Comparison of ENCODE assay signal across 9 mouse cellular contexts in genomic region chr2:120562859-120563234, GRCm38 (mm10). TPM values are rescaled to one million over a fixed set of nuclear protein-coding genes. Genes with fewer than 3 reads are reported as not detected.
DNase-seq lines count a peak whose midpoint lies in the region; ATAC-seq and TF ChIP-seq lines count a peak whose summit lies in the region.
"Had no signal": no experiment of that assay in that cellular context is flagged by ENCODE, and none has a peak within 500 bp of the region (broad histone marks: within the 10 kb centered on the region; RNA-seq: fewer than 3 reads in every experiment).

No protein-coding gene starts in this region.

- no peak for TF ChIP-seq POLR2A in liver, adult 2 months (IDR thresholded peaks at IDR 0.05; ENCODE audit: extremely low read depth, insufficient read depth, low read length)

- TF ChIP-seq CTCF in liver, adult 2 months (IDR thresholded peaks at IDR 0.05; ENCODE audit: low read depth, low read length): no peak

- H3K9me3 ChIP-seq in embryonic facial prominence, embryonic 14.5 days (ENCODE audit: control insufficient read depth, low read length): no peaks in the 10 kb centered on the region
- no peaks in the 10 kb centered on the region for H3K9me3 ChIP-seq in limb, embryonic 11.5 days (ENCODE audit: control insufficient read depth, low read length)
- no peaks in the 10 kb centered on the region for H3K9me3 ChIP-seq in neural tube, embryonic 13.5 days

- H3K36me3 ChIP-seq in liver, adult 2 months (ENCODE audit: control insufficient read depth, insufficient read depth, low read length): peaks cover 3% of the 10 kb centered on the region; the same call in 1 of the 2 replicates
- H3K36me3 ChIP-seq in embryonic facial prominence, embryonic 14.5 days (ENCODE audit: control insufficient read depth, insufficient read depth, low read length): peaks cover 6% of the 10 kb centered on the region; the same call in 1 of the 2 replicates
- no peaks in the 10 kb centered on the region for H3K36me3 ChIP-seq in limb, embryonic 11.5 days (ENCODE audit: control insufficient read depth, insufficient read depth, low read length)
- H3K36me3 ChIP-seq in neural tube, embryonic 13.5 days: no peaks in the 10 kb centered on the region

- DNase-seq in liver, adult 2 months (ENCODE audit: extremely low read depth, low read depth, low spot score): no peak
- no peak for DNase-seq in liver
- DNase-seq in embryonic facial prominence, embryonic 14.5 days (ENCODE audit: low spot score): no peak
- no peak for DNase-seq in limb, embryonic 11.5 days (ENCODE audit: low spot score)
- no peak for DNase-seq in ovary, postnatal 10 days (ENCODE audit: low spot score)
- no peak for DNase-seq in embryo, embryonic 9.5 days (ENCODE audit: extremely low spot score)
- DNase-seq in embryo, embryonic 10.5 days (ENCODE audit: low spot score): no peak
- DNase-seq: adrenal gland, adult 2 months had no signal

- peak overlapping the region; percentile 78 for H3K4me3 ChIP-seq in liver, adult 2 months (ENCODE audit: insufficient read depth, low read depth, low read length)
- peak overlapping the region; percentile 96 for H3K4me3 ChIP-seq in embryonic facial prominence, embryonic 14.5 days (ENCODE audit: low read depth, low read length)
- peak overlapping the region; percentile 94 for H3K4me3 ChIP-seq in limb, embryonic 11.5 days (ENCODE audit: low read depth, low read length)
- peak overlapping the region; percentile 94 for H3K4me3 ChIP-seq in neural tube, embryonic 13.5 days

- H3K4me2 ChIP-seq in embryonic facial prominence, embryonic 14.5 days (ENCODE audit: low read depth, low read length): peak overlapping the region; percentile 79
- H3K4me2 ChIP-seq in limb, embryonic 11.5 days (ENCODE audit: low read depth, severe bottlenecking): peak overlapping the region; percentile 55
- peak overlapping the region; percentile 89 for H3K4me2 ChIP-seq in neural tube, embryonic 13.5 days

- H3K27ac ChIP-seq in liver, adult 2 months (replicated peaks; ENCODE audit: insufficient read depth, low read depth, low read length): peak overlapping the region; percentile 97; the same call in 1 of the 2 replicates
- H3K27ac ChIP-seq in embryonic facial prominence, embryonic 14.5 days (replicated peaks; ENCODE audit: low read depth, low read length): no peak overlapping the region; the same call in 1 of the 2 replicates
- H3K27ac ChIP-seq in limb, embryonic 11.5 days (replicated peaks; ENCODE audit: low read depth, low read length): no peak overlapping the region
- no peak overlapping the region for H3K27ac ChIP-seq in neural tube, embryonic 13.5 days (replicated peaks)

- WGBS in liver, adult 2 months: 10% methylated on average over 9 of the region's 9 CpGs
- WGBS in embryonic facial prominence, embryonic 14.5 days: 22% methylated on average over 9 of the region's 9 CpGs
- 26% methylated on average over 9 of the region's 9 CpGs for WGBS in limb, embryonic 11.5 days
- 28% methylated on average over 9 of the region's 9 CpGs for WGBS in neural tube, embryonic 13.5 days

- peaks cover 25% of the 10 kb centered on the region for H3K79me2 ChIP-seq in liver, adult 2 months (ENCODE audit: control insufficient read depth, insufficient read depth, low read length)

- no peaks in the 10 kb centered on the region for H3K27me3 ChIP-seq in liver, adult 2 months (ENCODE audit: control insufficient read depth, insufficient read depth, low read length)
- no peaks in the 10 kb centered on the region for H3K27me3 ChIP-seq in embryonic facial prominence, embryonic 14.5 days (replicated peaks; ENCODE audit: control insufficient read depth, insufficient read depth, low read length)
- no peaks in the 10 kb centered on the region for H3K27me3 ChIP-seq in limb, embryonic 11.5 days (ENCODE audit: control insufficient read depth, insufficient read depth, low read length)
- H3K27me3 ChIP-seq in neural tube, embryonic 13.5 days: no peaks in the 10 kb centered on the region

- peaks cover 7% of the 10 kb centered on the region for H3K4me1 ChIP-seq in liver, adult 2 months (ENCODE audit: control insufficient read depth, insufficient read depth, low read length)
- H3K4me1 ChIP-seq in embryonic facial prominence, embryonic 14.5 days (ENCODE audit: control insufficient read depth, insufficient read depth, low read length): 0 out of 2 replicates have a peak, but pooled peaks cover 8% of the 10 kb centered on the region
- no peaks in the 10 kb centered on the region for H3K4me1 ChIP-seq in limb, embryonic 11.5 days (ENCODE audit: control insufficient read depth, insufficient read depth, low read length)
- H3K4me1 ChIP-seq in neural tube, embryonic 13.5 days (replicated peaks): peaks cover 24% of the 10 kb centered on the region

- no peak for ATAC-seq in embryonic facial prominence, embryonic 14.5 days (ENCODE audit: low read depth)
- no peak for ATAC-seq in limb, embryonic 11.5 days (ENCODE audit: insufficient number of reproducible peaks, low FRiP score, low TSS enrichment, low read depth)
- ATAC-seq in neural tube, embryonic 13.5 days (ENCODE audit: low read depth): no peak

- H3K9ac ChIP-seq in liver, adult 2 months (ENCODE audit: low read depth, low read length): peak overlapping the region; percentile 98
- peak overlapping the region; percentile 95 for H3K9ac ChIP-seq in embryonic facial prominence, embryonic 14.5 days (ENCODE audit: low read depth, low read length)
- peak overlapping the region; percentile 92 for H3K9ac ChIP-seq in limb, embryonic 11.5 days (ENCODE audit: low read length)
- H3K9ac ChIP-seq in neural tube, embryonic 13.5 days: peak overlapping the region; percentile 96

RNA-seq across cellular contexts. Expression of gene Zfp106, which starts 0.8 kb away (rescaled TPM):
- 34.6 and 35.6 TPM in 2 replicates for total RNA-seq in liver, adult 2 months (2014; rRNA removed)
- 29.6 and 30.1 TPM in 2 replicates for polyA plus RNA-seq in liver, adult 2 months (2012; rRNA removed)
- polyA plus RNA-seq in embryonic facial prominence, embryonic 14.5 days (2014; fragmentation: Nextera tagmentation; extraction: Ambion mirVana): 65.4 and 70.5 TPM in 2 replicates
- polyA plus RNA-seq in limb, embryonic 11.5 days (2014; fragmentation: Nextera tagmentation; extraction: Ambion mirVana): 66.1 and 70.5 TPM in 2 replicates
- 37.3 and 40.9 TPM in 2 replicates for polyA plus RNA-seq in neural tube, embryonic 13.5 days (2015; fragmentation: Nextera tagmentation; extraction: Ambion mirVana)

RNA-seq across cellular contexts. Expression of gene Snap23, which starts 4.6 kb away (rescaled TPM):
- 26.2 and 31.3 TPM in 2 replicates for total RNA-seq in liver, adult 2 months (2014; rRNA removed)
- polyA plus RNA-seq in liver, adult 2 months (2012; rRNA removed): 5.1 and 5.3 TPM in 2 replicates
- 47.8 and 51.2 TPM in 2 replicates for polyA plus RNA-seq in embryonic facial prominence, embryonic 14.5 days (2014; fragmentation: Nextera tagmentation; extraction: Ambion mirVana)
- 67.8 and 70.0 TPM in 2 replicates for polyA plus RNA-seq in limb, embryonic 11.5 days (2014; fragmentation: Nextera tagmentation; extraction: Ambion mirVana)
- 21.6 and 26.1 TPM in 2 replicates for polyA plus RNA-seq in neural tube, embryonic 13.5 days (2015; fragmentation: Nextera tagmentation; extraction: Ambion mirVana)

RNA-seq across cellular contexts. Expression of gene Haus2, which starts 46.3 kb away (rescaled TPM):
- 8.2 and 8.7 TPM in 2 replicates for total RNA-seq in liver, adult 2 months (2014; rRNA removed)
- 1.8 and 2.2 TPM in 2 replicates for polyA plus RNA-seq in liver, adult 2 months (2012; rRNA removed)
- 17.7 and 22.7 TPM in 2 replicates for polyA plus RNA-seq in embryonic facial prominence, embryonic 14.5 days (2014; fragmentation: Nextera tagmentation; extraction: Ambion mirVana)
- 31.1 and 32.3 TPM in 2 replicates for polyA plus RNA-seq in limb, embryonic 11.5 days (2014; fragmentation: Nextera tagmentation; extraction: Ambion mirVana)
- 28.5 and 29.8 TPM in 2 replicates for polyA plus RNA-seq in neural tube, embryonic 13.5 days (2015; fragmentation: Nextera tagmentation; extraction: Ambion mirVana)

RNA-seq across cellular contexts. Expression of gene Lrrc57, which starts 46.5 kb away (rescaled TPM):
- total RNA-seq in liver, adult 2 months (2014; rRNA removed): 8.7 and 10.1 TPM in 2 replicates
- 6.3 and 7.0 TPM in 2 replicates for polyA plus RNA-seq in liver, adult 2 months (2012; rRNA removed)
- 16.7 and 19.9 TPM in 2 replicates for polyA plus RNA-seq in embryonic facial prominence, embryonic 14.5 days (2014; fragmentation: Nextera tagmentation; extraction: Ambion mirVana)
- polyA plus RNA-seq in limb, embryonic 11.5 days (2014; fragmentation: Nextera tagmentation; extraction: Ambion mirVana): 29.0 and 31.9 TPM in 2 replicates
- polyA plus RNA-seq in neural tube, embryonic 13.5 days (2015; fragmentation: Nextera tagmentation; extraction: Ambion mirVana): 35.5 and 37.9 TPM in 2 replicates
